Mouse (Mus musculus): ENCODE data around the gene Mocs2. TPM values are rescaled to one million over a fixed set of nuclear protein-coding genes. Genes with fewer than 3 reads are reported as not detected.

Mocs2 gene
- polyA plus RNA-seq, 1 experiment from 2014 or later, result 73.1 TPM

DNA sequence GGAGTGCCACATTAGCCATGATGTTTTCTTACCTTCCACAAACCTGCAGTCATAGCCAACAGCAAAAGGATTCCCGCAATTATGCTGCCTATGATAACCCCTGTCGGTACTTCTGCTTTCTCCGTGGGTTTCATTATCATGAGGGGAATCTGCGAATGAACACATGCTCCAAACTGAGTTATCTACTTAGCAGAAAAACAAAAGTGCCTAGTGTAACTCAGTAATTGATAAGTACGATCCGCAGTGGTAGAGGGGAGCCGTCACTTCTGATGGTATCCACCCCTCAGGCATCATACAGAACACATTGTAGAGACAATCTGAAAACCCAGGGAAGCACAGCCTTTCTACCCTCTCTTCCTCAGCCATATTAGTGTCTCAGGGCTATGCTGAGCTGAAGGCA, 19.0 kb downstream of the Mocs2 start:
- H3K4me1 ChIP-seq, result no peaks in the 10 kb centered on the region; the same call in 1 of the 2 replicates
- no peak overlapping the region for H3K4me3 ChIP-seq
- H3K9me3 ChIP-seq (replicated peaks), result no peaks in the 10 kb centered on the region
- WGBS, result 90% methylated on average over 7 of the region's 7 CpGs
- DNase-seq (ENCODE audit: low spot score), result no peak
- H3K27ac ChIP-seq, result no peak overlapping the region
- H3K27me3 ChIP-seq (ENCODE audit: low read depth, poor library complexity, severe bottlenecking), result no peaks in the 10 kb centered on the region
- no peaks in the 10 kb centered on the region for H3K36me3 ChIP-seq

DNA sequence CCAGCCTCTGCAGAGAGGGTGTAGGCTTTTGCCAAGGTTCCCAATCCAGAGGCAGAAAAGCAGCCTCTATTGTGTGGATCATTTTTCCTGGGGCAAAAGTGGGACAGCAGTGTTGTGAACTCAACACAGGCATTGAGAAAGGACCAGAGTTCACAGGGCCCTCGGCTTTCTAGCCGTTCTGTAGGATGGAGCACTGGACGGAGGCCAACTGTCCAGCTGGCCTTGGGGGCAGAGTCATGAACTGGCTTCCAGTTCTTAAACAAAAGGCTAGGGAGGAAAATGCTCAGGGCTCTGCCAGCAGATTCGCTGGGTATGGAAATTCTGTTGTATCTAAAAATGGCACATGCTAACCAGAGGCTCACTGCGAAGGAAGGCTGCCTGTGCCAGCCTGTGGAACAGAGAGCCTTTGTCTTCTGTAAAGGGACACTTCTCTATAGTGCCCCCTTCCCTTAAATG, 20.5 kb downstream of the Mocs2 start:
- no peaks in the 10 kb centered on the region for H3K27me3 ChIP-seq (ENCODE audit: low read depth, poor library complexity, severe bottlenecking)
- DNase-seq (ENCODE audit: low spot score), result no peak
- no peaks in the 10 kb centered on the region for H3K36me3 ChIP-seq
- H3K4me3 ChIP-seq, result no peak overlapping the region
- 87% methylated on average over 5 of the region's 5 CpGs for WGBS
- no peaks in the 10 kb centered on the region; the same call in 1 of the 2 replicates for H3K4me1 ChIP-seq
- H3K27ac ChIP-seq, result peak overlapping the region; percentile 34; the same call in 1 of the 2 replicates
- no peaks in the 10 kb centered on the region for H3K9me3 ChIP-seq (replicated peaks)

DNA sequence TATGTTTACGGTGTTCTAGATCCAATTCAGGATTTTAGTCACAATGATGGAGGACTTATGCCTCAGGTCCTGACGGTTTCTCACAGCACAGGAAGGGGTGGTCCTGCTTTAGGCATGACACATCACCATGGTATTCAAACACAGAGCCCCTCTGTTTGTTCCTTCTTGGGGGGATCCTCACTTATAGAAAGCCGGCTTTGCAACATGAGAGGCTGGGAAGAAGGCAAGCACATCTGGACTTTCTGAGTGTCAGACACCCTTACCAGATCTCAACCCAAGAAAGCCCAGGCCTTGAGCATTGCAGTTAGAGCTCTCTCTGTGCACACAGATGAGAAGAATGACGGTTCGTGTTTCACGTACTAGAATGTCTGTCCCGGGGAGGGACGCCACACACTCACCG, 21.1 kb downstream of the Mocs2 start:
- DNase-seq (ENCODE audit: low spot score), result no peak
- H3K27me3 ChIP-seq (ENCODE audit: low read depth, poor library complexity, severe bottlenecking), result no peaks in the 10 kb centered on the region
- H3K4me3 ChIP-seq, result no peak overlapping the region
- H3K9me3 ChIP-seq (replicated peaks), result no peaks in the 10 kb centered on the region
- WGBS, result 79% methylated on average over 9 of the region's 9 CpGs
- H3K27ac ChIP-seq, result no peak overlapping the region
- H3K4me1 ChIP-seq, result no peaks in the 10 kb centered on the region; the same call in 1 of the 2 replicates
- H3K36me3 ChIP-seq, result no peaks in the 10 kb centered on the region

DNA sequence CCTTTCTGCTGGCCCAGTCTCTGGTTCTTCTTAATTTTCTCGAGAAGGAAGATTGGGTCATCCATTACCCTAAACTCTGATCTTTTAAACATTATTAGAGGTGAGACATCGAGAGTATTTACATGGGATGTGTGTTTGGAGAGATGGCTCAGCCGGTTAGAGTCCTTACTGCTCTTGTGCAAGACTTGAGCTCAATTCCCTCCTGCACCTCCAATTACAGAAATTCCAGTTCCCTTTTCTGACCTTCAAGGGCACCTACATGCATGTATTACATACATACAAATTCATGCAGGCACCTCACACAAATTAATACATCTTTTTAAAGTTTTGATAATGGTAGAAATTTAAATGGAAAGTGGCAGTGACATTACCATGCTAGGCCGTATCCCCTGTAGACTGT, 22.5 kb downstream of the Mocs2 start:
- no peak overlapping the region for H3K27ac ChIP-seq
- no peaks in the 10 kb centered on the region; the same call in 1 of the 2 replicates for H3K4me1 ChIP-seq
- no peak for DNase-seq (ENCODE audit: low spot score)
- no peak overlapping the region for H3K4me3 ChIP-seq
- no peaks in the 10 kb centered on the region for H3K36me3 ChIP-seq
- 89% methylated on average over 4 of the region's 4 CpGs for WGBS
- no peaks in the 10 kb centered on the region for H3K27me3 ChIP-seq (ENCODE audit: low read depth, poor library complexity, severe bottlenecking)
- no peaks in the 10 kb centered on the region for H3K9me3 ChIP-seq (replicated peaks)

DNA sequence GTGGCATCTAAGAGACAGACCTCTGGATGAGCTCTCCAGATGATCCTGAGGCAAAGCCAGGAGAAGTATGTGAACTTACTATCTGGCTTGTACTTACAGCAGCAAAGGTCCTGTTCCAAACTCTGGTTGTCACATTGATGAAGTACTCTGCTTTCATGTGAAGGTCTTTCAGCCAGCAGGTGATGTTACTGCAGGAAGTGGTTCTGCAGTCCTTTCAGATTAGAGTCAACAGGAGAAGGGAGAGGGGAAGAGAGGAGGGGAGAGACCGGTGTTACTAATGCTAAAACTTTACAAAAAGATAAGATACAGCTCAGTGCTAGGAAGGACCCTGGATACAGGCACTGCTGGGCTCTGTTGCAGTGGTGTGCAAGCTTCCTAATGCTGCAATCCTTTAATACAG, 25.3 kb downstream of the Mocs2 start:
- Histone ChIP-seq H3K27me3 (ENCODE audit: low read depth, poor library complexity, severe bottlenecking) (no peaks in the 10 kb centered on the region), H3K36me3 (no peaks in the 10 kb centered on the region), H3K4me3 (no peak overlapping the region), H3K27ac (no peak overlapping the region), H3K4me1 (no peaks in the 10 kb centered on the region; the same call in 1 of the 2 replicates), H3K9me3 (replicated peaks) (no peaks in the 10 kb centered on the region)
- no peak for DNase-seq (ENCODE audit: low spot score)
- 69% methylated on average over 1 of the region's 1 CpGs for WGBS

DNA sequence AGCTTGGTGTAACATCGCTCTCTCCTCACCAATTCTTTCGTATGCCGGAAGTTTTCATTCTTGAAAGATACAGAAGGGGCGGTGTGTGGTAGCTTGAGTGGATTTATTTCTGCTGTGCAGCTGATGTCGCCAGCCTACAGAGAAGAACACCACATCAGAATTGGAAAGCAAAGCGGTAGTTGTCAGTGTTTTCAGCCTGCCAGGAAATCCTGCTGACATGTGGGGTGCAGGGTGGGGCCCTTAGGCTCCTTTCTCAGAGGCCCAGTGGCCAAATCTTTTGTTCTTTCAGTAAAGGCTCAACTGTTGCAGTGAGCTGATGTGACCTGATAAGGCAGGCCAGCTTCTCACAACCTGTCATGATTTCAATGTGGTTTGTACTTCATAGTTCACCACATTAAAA, 27.8 kb downstream of the Mocs2 start:
- no peaks in the 10 kb centered on the region for H3K9me3 ChIP-seq (replicated peaks)
- 93% methylated on average over 6 of the region's 6 CpGs for WGBS
- H3K4me1 ChIP-seq, result no peaks in the 10 kb centered on the region
- H3K4me3 ChIP-seq, result no peak overlapping the region
- H3K27me3 ChIP-seq (ENCODE audit: low read depth, poor library complexity, severe bottlenecking), result no peaks in the 10 kb centered on the region
- no peaks in the 10 kb centered on the region for H3K36me3 ChIP-seq
- no peak for DNase-seq (ENCODE audit: low spot score)
- H3K27ac ChIP-seq, result no peak overlapping the region

DNA sequence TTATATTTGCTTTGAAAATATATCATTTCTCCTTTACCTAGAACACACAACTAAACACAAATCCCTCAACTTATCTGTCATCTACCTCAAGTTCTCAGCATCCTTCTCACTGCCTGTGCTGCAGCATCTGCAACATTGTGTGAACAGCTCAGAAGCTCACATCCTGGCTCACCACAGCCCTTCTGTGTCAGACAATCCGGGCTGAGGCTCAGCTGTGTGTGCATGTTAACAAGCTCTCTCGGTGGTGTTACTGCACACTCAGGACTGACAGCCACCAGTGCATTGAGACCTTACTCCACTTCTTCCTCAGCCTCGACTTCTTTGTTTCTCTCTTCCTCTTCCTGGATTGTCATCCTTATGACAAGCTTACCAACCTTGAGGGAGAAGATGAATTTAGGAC, 30.9 kb downstream of the Mocs2 start:
- Histone ChIP-seq H3K4me1 (no peaks in the 10 kb centered on the region), H3K9me3 (replicated peaks) (no peaks in the 10 kb centered on the region), H3K27me3 (ENCODE audit: low read depth, poor library complexity, severe bottlenecking) (no peaks in the 10 kb centered on the region), H3K4me3 (no peak overlapping the region), H3K36me3 (no peaks in the 10 kb centered on the region), H3K27ac (no peak overlapping the region)
- 77% methylated on average over 3 of the region's 3 CpGs for WGBS
- no peak for DNase-seq (ENCODE audit: low spot score)

DNA sequence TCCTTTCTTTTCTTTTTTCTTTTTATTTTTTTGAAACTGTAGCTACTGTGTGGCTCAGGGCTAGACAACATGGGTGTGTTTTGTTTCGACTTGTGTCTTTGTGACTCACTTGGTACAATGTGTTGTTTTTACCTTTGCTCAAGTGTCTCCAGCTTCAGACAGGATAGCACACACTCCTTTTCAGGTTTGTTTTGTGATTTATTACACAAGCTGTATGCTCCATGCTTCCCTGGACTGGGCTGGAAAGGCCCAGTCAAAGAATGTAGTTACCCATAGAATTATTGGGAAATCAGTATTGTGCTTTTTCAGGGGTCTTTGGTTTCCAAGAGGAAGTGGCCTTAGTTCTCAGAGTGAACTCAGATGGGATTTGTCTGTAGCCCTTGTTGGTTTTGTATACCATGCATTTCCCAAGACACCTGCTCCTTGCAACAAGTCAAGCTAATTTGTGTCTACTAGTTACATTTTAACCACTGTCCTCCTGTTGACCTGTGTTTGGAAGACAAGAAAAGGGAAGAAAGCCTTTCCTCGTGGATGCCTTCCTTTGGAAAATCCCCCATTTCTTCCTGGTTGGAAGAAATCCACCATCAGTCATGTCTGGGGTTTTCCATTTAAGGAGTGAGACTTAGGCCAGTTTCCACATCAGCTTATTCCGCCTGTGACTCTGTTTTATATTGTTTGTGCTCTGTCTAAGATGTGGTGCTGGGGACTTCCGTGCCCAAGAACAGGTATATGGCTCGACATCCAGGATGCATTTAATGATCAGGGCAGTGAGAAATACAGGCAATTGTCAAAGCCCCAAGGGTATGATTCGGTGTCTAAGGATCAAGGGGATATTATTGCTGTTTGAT, 34.5 kb downstream of the Mocs2 start:
- Histone ChIP-seq H3K4me1 (no peaks in the 10 kb centered on the region; the same call in 1 of the 2 replicates), H3K9me3 (replicated peaks) (no peaks in the 10 kb centered on the region), H3K27me3 (ENCODE audit: low read depth, poor library complexity, severe bottlenecking) (no peaks in the 10 kb centered on the region), H3K4me3 (no peak overlapping the region), H3K27ac (no peak overlapping the region), H3K36me3 (no peaks in the 10 kb centered on the region)
- 87% methylated on average over 6 of the region's 6 CpGs for WGBS
- no peak for DNase-seq (ENCODE audit: low spot score)

DNA sequence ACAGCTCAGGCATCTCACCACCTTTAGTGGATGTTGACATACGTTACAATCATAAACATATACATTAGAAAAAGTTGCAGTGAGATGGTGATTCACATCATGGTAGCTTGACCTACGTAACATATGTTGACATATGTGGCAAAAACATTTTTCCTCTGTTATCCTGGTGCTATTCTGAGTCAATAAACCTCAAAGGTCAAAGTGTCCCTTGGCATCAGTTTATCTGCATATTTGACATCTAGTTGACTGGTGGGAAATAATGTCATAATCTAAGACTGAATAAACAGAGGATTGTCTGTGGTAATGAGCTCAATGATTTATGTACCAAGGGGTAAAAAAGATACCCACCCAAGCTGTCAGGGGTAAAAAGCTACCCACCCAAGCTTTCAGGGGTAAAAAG, 35.1 kb downstream of the Mocs2 start:
- DNase-seq (ENCODE audit: low spot score), result no peak
- Histone ChIP-seq H3K4me1 (no peaks in the 10 kb centered on the region; the same call in 1 of the 2 replicates), H3K36me3 (no peaks in the 10 kb centered on the region), H3K4me3 (no peak overlapping the region), H3K27ac (no peak overlapping the region), H3K27me3 (ENCODE audit: low read depth, poor library complexity, severe bottlenecking) (no peaks in the 10 kb centered on the region), H3K9me3 (replicated peaks) (no peaks in the 10 kb centered on the region)
- WGBS, result 91% methylated on average over 2 of the region's 2 CpGs

DNA sequence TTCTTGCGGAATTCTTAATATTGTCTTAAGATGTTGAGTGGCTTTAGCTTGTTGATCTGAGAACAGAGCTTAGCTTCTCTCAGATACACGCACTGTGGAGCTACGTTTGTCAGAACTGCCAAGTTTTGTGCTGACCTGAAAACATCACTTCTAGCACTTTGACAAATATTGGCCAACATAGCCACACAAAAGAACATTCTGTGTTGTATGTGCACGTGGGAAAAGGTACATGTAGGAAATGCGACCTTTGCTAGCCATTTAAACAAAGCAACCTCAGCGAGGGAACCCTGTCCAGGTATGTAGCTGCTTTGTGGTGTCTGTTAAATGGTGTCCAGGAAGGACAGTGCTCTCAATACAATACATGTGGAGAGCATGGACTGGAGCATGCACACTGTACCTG, 36.0 kb downstream of the Mocs2 start:
- no peaks in the 10 kb centered on the region for H3K9me3 ChIP-seq (replicated peaks)
- no peaks in the 10 kb centered on the region; the same call in 1 of the 2 replicates for H3K4me1 ChIP-seq
- H3K27me3 ChIP-seq (ENCODE audit: low read depth, poor library complexity, severe bottlenecking), result no peaks in the 10 kb centered on the region
- H3K4me3 ChIP-seq, result no peak overlapping the region
- WGBS, result 94% methylated on average over 6 of the region's 6 CpGs
- H3K27ac ChIP-seq, result no peak overlapping the region
- no peaks in the 10 kb centered on the region for H3K36me3 ChIP-seq
- no peak for DNase-seq (ENCODE audit: low spot score)

DNA sequence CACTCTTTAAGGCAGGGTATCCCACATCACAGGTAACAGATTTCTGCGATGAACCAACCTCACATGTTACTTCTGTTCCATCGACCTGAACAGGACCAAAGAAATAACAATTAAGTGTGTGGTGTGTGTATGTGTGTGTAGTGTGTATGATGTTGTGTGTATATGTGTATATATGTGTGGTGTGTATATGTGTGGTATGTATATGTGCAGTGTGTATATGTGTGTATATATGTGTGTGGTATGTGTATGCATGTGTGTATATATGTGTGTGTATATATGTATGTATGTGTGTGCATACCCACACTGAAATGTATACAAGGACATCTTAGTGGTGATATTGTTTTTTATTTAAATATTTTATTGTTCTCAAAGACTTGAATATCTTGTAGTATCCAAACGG, 36.4 kb downstream of the Mocs2 start:
- H3K9me3 ChIP-seq (replicated peaks), result no peaks in the 10 kb centered on the region
- no peak overlapping the region for H3K4me3 ChIP-seq
- DNase-seq (ENCODE audit: low spot score), result no peak
- H3K4me1 ChIP-seq, result no peaks in the 10 kb centered on the region; the same call in 1 of the 2 replicates
- H3K36me3 ChIP-seq, result no peaks in the 10 kb centered on the region
- no peaks in the 10 kb centered on the region for H3K27me3 ChIP-seq (ENCODE audit: low read depth, poor library complexity, severe bottlenecking)
- H3K27ac ChIP-seq, result no peak overlapping the region
- WGBS, result 91% methylated on average over 3 of the region's 3 CpGs

DNA sequence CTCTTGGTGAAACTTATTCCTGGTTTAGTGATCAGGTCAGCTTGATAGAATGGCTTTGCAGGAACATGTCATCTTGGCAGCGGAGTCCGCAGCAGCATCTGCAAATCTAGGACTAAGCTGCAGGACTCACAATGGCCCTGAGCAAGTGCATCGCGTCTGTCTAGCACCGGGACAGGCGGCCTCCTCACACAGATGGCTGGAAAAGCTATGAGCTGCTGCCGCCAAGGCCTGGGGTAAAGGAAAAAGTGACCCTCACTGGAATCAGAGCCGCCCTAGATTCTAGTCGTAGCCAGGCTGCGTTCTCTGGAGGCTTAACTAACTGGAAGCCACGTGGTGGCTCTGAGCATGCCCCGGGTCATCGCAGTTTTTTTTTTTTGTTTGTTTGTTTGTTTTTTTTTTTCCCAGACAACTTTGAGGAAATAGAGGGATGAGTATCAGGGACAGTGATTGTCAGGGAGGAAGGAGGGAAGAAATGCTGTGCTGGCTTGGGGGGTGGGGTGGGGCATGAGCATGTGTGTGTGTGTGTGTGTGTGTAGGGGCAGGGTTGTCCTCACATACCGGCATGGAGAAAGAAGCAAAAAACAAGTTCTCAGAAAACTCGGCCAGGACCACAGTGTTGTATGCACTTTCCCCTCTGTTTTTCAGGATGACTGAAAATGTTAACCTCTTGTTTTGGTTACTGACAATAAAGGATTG, 37.7 kb downstream of the Mocs2 start:
- Histone ChIP-seq H3K4me1 (no peaks in the 10 kb centered on the region; the same call in 1 of the 2 replicates), H3K27me3 (ENCODE audit: low read depth, poor library complexity, severe bottlenecking) (no peaks in the 10 kb centered on the region), H3K4me3 (no peak overlapping the region), H3K27ac (no peak overlapping the region), H3K36me3 (no peaks in the 10 kb centered on the region), H3K9me3 (replicated peaks) (no peaks in the 10 kb centered on the region)
- 34% methylated on average over 15 of the region's 15 CpGs for WGBS
- DNase-seq (ENCODE audit: low spot score), result peak; percentile 35

DNA sequence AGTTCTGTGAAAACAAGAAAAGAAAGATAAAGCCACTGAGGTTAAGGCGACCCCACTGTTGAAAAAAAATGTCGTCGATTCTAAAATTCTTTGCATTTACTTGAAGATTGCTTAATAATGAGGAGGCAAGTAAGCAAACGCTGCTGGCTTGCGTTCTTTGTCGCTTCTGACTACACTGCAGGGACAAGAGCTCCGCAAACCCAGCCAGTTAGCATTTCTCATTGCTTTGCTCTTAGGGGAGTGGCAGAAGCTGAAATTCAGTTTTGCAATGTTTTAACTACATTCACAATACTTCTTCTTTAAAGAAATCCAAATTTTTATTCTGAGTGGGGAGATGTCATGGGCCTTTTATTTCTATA, 38.2 kb downstream of the Mocs2 start:
- 54% methylated on average over 7 of the region's 7 CpGs for WGBS
- Histone ChIP-seq H3K4me1 (no peaks in the 10 kb centered on the region; the same call in 1 of the 2 replicates), H3K4me3 (no peak overlapping the region), H3K27me3 (ENCODE audit: low read depth, poor library complexity, severe bottlenecking) (no peaks in the 10 kb centered on the region), H3K9me3 (replicated peaks) (no peaks in the 10 kb centered on the region), H3K27ac (no peak overlapping the region), H3K36me3 (no peaks in the 10 kb centered on the region)
- DNase-seq (ENCODE audit: low spot score), result no peak

Data from limb, embryonic 10.5 days (tissue).